Mouse (Mus musculus): Measurements from ENCODE around the gene Rsph9. TPM values are rescaled to one million over a fixed set of nuclear protein-coding genes. Genes with fewer than 3 reads are reported as not detected.

Gene Rsph9
- 6.1 and 6.7 TPM in 2 replicates for polyA plus RNA-seq (2014; fragmentation: Nextera tagmentation; extraction: Ambion mirVana)

GRCm38 (mm10) chr17:46143578-46144423, at the start of gene Rsph9:
Gene Rsph9 (minus strand): TSS chr17:46144216.
- H3K9ac ChIP-seq (ENCODE audit: low read depth, low read length) = peak within 1 kb of the TSS; percentile 47
- H3K9me3 ChIP-seq (replicated peaks; ENCODE audit: control insufficient read depth, low read length) = no peaks in the 10 kb centered on the region
- peak within 1 kb of the TSS; percentile 87 for H3K4me2 ChIP-seq
- H3K36me3 ChIP-seq (ENCODE audit: control insufficient read depth, insufficient read depth, low read length) = peaks cover 12% of the 10 kb centered on the region
- peaks cover 15% of the 10 kb centered on the region for H3K4me1 ChIP-seq (ENCODE audit: control insufficient read depth, insufficient read depth, low read length)
- 8% methylated on average over 37 of the region's 37 CpGs for WGBS (ENCODE audit: insufficient replicate concordance)
- 0 out of 2 replicates have a peak within 1 kb of the TSS, but pooled peaks have one; percentile 35 for H3K27ac ChIP-seq (ENCODE audit: low read depth, low read length)
- peak within 1 kb of the TSS; percentile 41 for H3K4me3 ChIP-seq (ENCODE audit: low read depth, low read length)
- no peaks in the 10 kb centered on the region for H3K27me3 ChIP-seq (ENCODE audit: control insufficient read depth, insufficient read depth, low read length)
- ATAC-seq (replicated peaks; ENCODE audit: insufficient number of reproducible peaks, low FRiP score, low TSS enrichment) = peak; percentile 87

GRCm38 (mm10) chr17:46188829-46189228, 44.8 kb upstream of the Rsph9 start:
- Histone ChIP-seq H3K36me3 (ENCODE audit: control insufficient read depth, insufficient read depth, low read length) (peaks cover 36% of the 10 kb centered on the region), H3K4me3 (ENCODE audit: low read depth, low read length) (no peak overlapping the region), H3K4me1 (ENCODE audit: control insufficient read depth, insufficient read depth, low read length) (no peaks in the 10 kb centered on the region), H3K27me3 (ENCODE audit: control insufficient read depth, insufficient read depth, low read length) (no peaks in the 10 kb centered on the region), H3K4me2 (no peak overlapping the region), H3K9me3 (replicated peaks; ENCODE audit: control insufficient read depth, low read length) (no peaks in the 10 kb centered on the region), H3K27ac (ENCODE audit: low read depth, low read length) (no peak overlapping the region), H3K9ac (ENCODE audit: low read depth, low read length) (no peak overlapping the region)
- 82% methylated on average over 2 of the region's 2 CpGs for WGBS (ENCODE audit: insufficient replicate concordance)
- ATAC-seq (replicated peaks; ENCODE audit: insufficient number of reproducible peaks, low FRiP score, low TSS enrichment) = no peak

GRCm38 (mm10) chr17:46182273-46182672, 38.3 kb upstream of the Rsph9 start:
- Histone ChIP-seq H3K9me3 (replicated peaks; ENCODE audit: control insufficient read depth, low read length) (no peaks in the 10 kb centered on the region), H3K4me1 (ENCODE audit: control insufficient read depth, insufficient read depth, low read length) (no peaks in the 10 kb centered on the region), H3K27ac (ENCODE audit: low read depth, low read length) (no peak overlapping the region), H3K27me3 (ENCODE audit: control insufficient read depth, insufficient read depth, low read length) (no peaks in the 10 kb centered on the region), H3K9ac (ENCODE audit: low read depth, low read length) (no peak overlapping the region), H3K4me3 (ENCODE audit: low read depth, low read length) (no peak overlapping the region), H3K4me2 (no peak overlapping the region), H3K36me3 (ENCODE audit: control insufficient read depth, insufficient read depth, low read length) (peaks cover 39% of the 10 kb centered on the region)
- no peak for ATAC-seq (replicated peaks; ENCODE audit: insufficient number of reproducible peaks, low FRiP score, low TSS enrichment)
- 88% methylated on average over 4 of the region's 4 CpGs for WGBS (ENCODE audit: insufficient replicate concordance)

- Histone ChIP-seq H3K27me3 (ENCODE audit: control insufficient read depth, insufficient read depth, low read length) (no peaks in the 10 kb centered on the region), H3K9me3 (replicated peaks; ENCODE audit: control insufficient read depth, low read length) (no peaks in the 10 kb centered on the region), H3K4me3 (ENCODE audit: low read depth, low read length) (no peak overlapping the region), H3K27ac (ENCODE audit: low read depth, low read length) (no peak overlapping the region), H3K4me2 (no peak overlapping the region), H3K36me3 (ENCODE audit: control insufficient read depth, insufficient read depth, low read length) (peaks cover 32% of the 10 kb centered on the region), H3K9ac (ENCODE audit: low read depth, low read length) (no peak overlapping the region), H3K4me1 (ENCODE audit: control insufficient read depth, insufficient read depth, low read length) (peaks cover 5% of the 10 kb centered on the region; the same call in 1 of the 2 replicates)
- 0 out of 2 replicates have a peak, but pooled peaks have one; percentile 10 for ATAC-seq (replicated peaks; ENCODE audit: insufficient number of reproducible peaks, low FRiP score, low TSS enrichment)
- 70% methylated on average over 3 of the region's 3 CpGs for WGBS (ENCODE audit: insufficient replicate concordance)
Measured at GRCm38 (mm10) chr17:46170538-46170937, 26.5 kb upstream of the Rsph9 start.

GRCm38 (mm10) chr17:46168768-46169167, 24.8 kb upstream of the Rsph9 start:
- peaks cover 5% of the 10 kb centered on the region; the same call in 1 of the 2 replicates for H3K4me1 ChIP-seq (ENCODE audit: control insufficient read depth, insufficient read depth, low read length)
- H3K4me3 ChIP-seq (ENCODE audit: low read depth, low read length) = no peak overlapping the region
- no peak overlapping the region for H3K4me2 ChIP-seq
- peaks cover 44% of the 10 kb centered on the region for H3K36me3 ChIP-seq (ENCODE audit: control insufficient read depth, insufficient read depth, low read length)
- ATAC-seq (replicated peaks; ENCODE audit: insufficient number of reproducible peaks, low FRiP score, low TSS enrichment) = no peak
- H3K9ac ChIP-seq (ENCODE audit: low read depth, low read length) = no peak overlapping the region
- no peaks in the 10 kb centered on the region for H3K27me3 ChIP-seq (ENCODE audit: control insufficient read depth, insufficient read depth, low read length)
- WGBS (ENCODE audit: insufficient replicate concordance) = 78% methylated on average over 5 of the region's 5 CpGs
- H3K27ac ChIP-seq (ENCODE audit: low read depth, low read length) = no peak overlapping the region
- H3K9me3 ChIP-seq (replicated peaks; ENCODE audit: control insufficient read depth, low read length) = no peaks in the 10 kb centered on the region

- H3K9me3 ChIP-seq (replicated peaks; ENCODE audit: control insufficient read depth, low read length) = no peaks in the 10 kb centered on the region
- H3K4me2 ChIP-seq = no peak overlapping the region; the same call in 1 of the 2 replicates
- peaks cover 5% of the 10 kb centered on the region; the same call in 1 of the 2 replicates for H3K4me1 ChIP-seq (ENCODE audit: control insufficient read depth, insufficient read depth, low read length)
- H3K36me3 ChIP-seq (ENCODE audit: control insufficient read depth, insufficient read depth, low read length) = peaks cover 44% of the 10 kb centered on the region
- WGBS (ENCODE audit: insufficient replicate concordance) = 56% methylated on average over 5 of the region's 5 CpGs
- no peak overlapping the region for H3K4me3 ChIP-seq (ENCODE audit: low read depth, low read length)
- no peak overlapping the region for H3K9ac ChIP-seq (ENCODE audit: low read depth, low read length)
- H3K27ac ChIP-seq (ENCODE audit: low read depth, low read length) = no peak overlapping the region
- H3K27me3 ChIP-seq (ENCODE audit: control insufficient read depth, insufficient read depth, low read length) = no peaks in the 10 kb centered on the region
- ATAC-seq (replicated peaks; ENCODE audit: insufficient number of reproducible peaks, low FRiP score, low TSS enrichment) = peak; percentile 65
Measured at GRCm38 (mm10) chr17:46168318-46168717, 24.3 kb upstream of the Rsph9 start.

GRCm38 (mm10) chr17:46167014-46167413, 23.0 kb upstream of the Rsph9 start:
- Histone ChIP-seq H3K4me3 (ENCODE audit: low read depth, low read length) (no peak overlapping the region), H3K9me3 (replicated peaks; ENCODE audit: control insufficient read depth, low read length) (no peaks in the 10 kb centered on the region), H3K27ac (ENCODE audit: low read depth, low read length) (no peak overlapping the region), H3K4me2 (no peak overlapping the region), H3K9ac (ENCODE audit: low read depth, low read length) (no peak overlapping the region), H3K36me3 (ENCODE audit: control insufficient read depth, insufficient read depth, low read length) (peaks cover 44% of the 10 kb centered on the region), H3K27me3 (ENCODE audit: control insufficient read depth, insufficient read depth, low read length) (no peaks in the 10 kb centered on the region), H3K4me1 (ENCODE audit: control insufficient read depth, insufficient read depth, low read length) (peaks cover 17% of the 10 kb centered on the region)
- ATAC-seq (replicated peaks; ENCODE audit: insufficient number of reproducible peaks, low FRiP score, low TSS enrichment) = no peak
- 83% methylated on average over 11 of the region's 11 CpGs for WGBS (ENCODE audit: insufficient replicate concordance)

GRCm38 (mm10) chr17:46166270-46166669, 22.3 kb upstream of the Rsph9 start:
- Histone ChIP-seq H3K27me3 (ENCODE audit: control insufficient read depth, insufficient read depth, low read length) (no peaks in the 10 kb centered on the region), H3K4me2 (no peak overlapping the region), H3K9ac (ENCODE audit: low read depth, low read length) (no peak overlapping the region), H3K27ac (ENCODE audit: low read depth, low read length) (no peak overlapping the region), H3K36me3 (ENCODE audit: control insufficient read depth, insufficient read depth, low read length) (peaks cover 44% of the 10 kb centered on the region), H3K4me1 (ENCODE audit: control insufficient read depth, insufficient read depth, low read length) (peaks cover 22% of the 10 kb centered on the region), H3K4me3 (ENCODE audit: low read depth, low read length) (no peak overlapping the region), H3K9me3 (replicated peaks; ENCODE audit: control insufficient read depth, low read length) (no peaks in the 10 kb centered on the region)
- 84% methylated on average over 5 of the region's 5 CpGs for WGBS (ENCODE audit: insufficient replicate concordance)
- ATAC-seq (replicated peaks; ENCODE audit: insufficient number of reproducible peaks, low FRiP score, low TSS enrichment) = no peak

Data from heart, embryonic 11.5 days (tissue).